Mouse (Mus musculus) mesoderm, embryonic 11.5 days (tissue): ENCODE results near the gene Edf1.

ENCODE experiments used
- DNase-seq: peaks from one replicate; pipeline ENCODE4 v3.0.0-alpha.2; 2012; ENCODE audit warnings: low read depth, low spot score

Edf1 gene

GRCm38 (mm10) chr2:25561946-25562345 is 4.3 kb downstream of the Edf1 start:
- no peak for DNase-seq

GRCm38 (mm10) chr2:25565741-25566140 is 8.1 kb downstream of the Edf1 start:
- no peak for DNase-seq

GRCm38 (mm10) chr2:25566558-25566957 is 8.9 kb downstream of the Edf1 start:
- DNase-seq: no peak

- no peak for DNase-seq
Measured at GRCm38 (mm10) chr2:25568473-25569019, 10.9 kb downstream of the Edf1 start.

- DNase-seq: no peak
Measured at GRCm38 (mm10) chr2:25569323-25569722, 11.7 kb downstream of the Edf1 start.

GRCm38 (mm10) chr2:25571221-25571620 is 13.6 kb downstream of the Edf1 start:
- no peak for DNase-seq

- no peak for DNase-seq
Measured at GRCm38 (mm10) chr2:25573068-25573467, 15.4 kb downstream of the Edf1 start.

- no peak for DNase-seq
Measured at GRCm38 (mm10) chr2:25574136-25574535, 16.5 kb downstream of the Edf1 start.

- DNase-seq: peak; percentile 97
Measured at GRCm38 (mm10) chr2:25574579-25575431, 17.2 kb downstream of the Edf1 start, which contains the start of the genes Mamdc4 and Phpt1. Gene Mamdc4 (minus strand): TSS chr2:25574845. Gene Phpt1 (minus strand): TSS chr2:25575224.

GRCm38 (mm10) chr2:25575432-25576027 is 17.9 kb downstream of the Edf1 start:
- DNase-seq: peak; percentile 30

GRCm38 (mm10) chr2:25576028-25576850 is 18.6 kb downstream of the Edf1 start:
- DNase-seq: no peak

- DNase-seq: peak; percentile 30
Measured at GRCm38 (mm10) chr2:25576965-25577891, 19.6 kb downstream of the Edf1 start.

- peak; percentile 52 for DNase-seq
Measured at GRCm38 (mm10) chr2:25577951-25578795, 20.5 kb downstream of the Edf1 start.

- DNase-seq: no peak
Measured at GRCm38 (mm10) chr2:25578796-25579736, 21.4 kb downstream of the Edf1 start.

GRCm38 (mm10) chr2:25579737-25580460 is 22.3 kb downstream of the Edf1 start:
- peak; percentile 39 for DNase-seq

GRCm38 (mm10) chr2:25580621-25581101 is 23.0 kb downstream of the Edf1 start:
- no peak for DNase-seq

GRCm38 (mm10) chr2:25581294-25581864 is 23.7 kb downstream of the Edf1 start, which contains the start of gene Ajm1:
Gene Ajm1 (minus strand): TSS chr2:25581757.
- peak; percentile 81 for DNase-seq
